Comparison of ENCODE assay signal across 8 mouse cellular contexts in genomic region chr8:108886599-108887255, GRCm38 (mm10).
DNase-seq lines count a peak whose midpoint lies in the region.

No protein-coding gene starts in this region.

- H3K27me3 ChIP-seq in embryonic facial prominence, embryonic 10.5 days (replicated peaks; ENCODE audit: low read depth, poor library complexity, severe bottlenecking) = peaks cover 8% of the 10 kb centered on the region; the same call in 1 of the 2 replicates
- H3K27me3 ChIP-seq in midbrain, embryonic 10.5 days (ENCODE audit: low read depth, poor library complexity, severe bottlenecking) = peaks cover 12% of the 10 kb centered on the region; the same call in 1 of the 2 replicates

- DNase-seq in adrenal gland, postnatal 10 days = peak; percentile 89
- peak; percentile 77 for DNase-seq in embryonic facial prominence, embryonic 10.5 days (ENCODE audit: low spot score)
- peak; percentile 85 to 89 for DNase-seq in heart, adult 18-20 months
- peak; percentile 69 for DNase-seq in kidney, adult 11 months
- DNase-seq in left cerebral cortex, postnatal 4 days = peak; percentile 84
- peak; percentile 78 for DNase-seq in midbrain, embryonic 10.5 days (ENCODE audit: low spot score)
- peak; percentile 76 for DNase-seq in right cerebral cortex, postnatal 25 days
- peak; percentile 78 to 79 for DNase-seq in urinary bladder, postnatal 36 days (ENCODE audit: low spot score in 2 of 2)

- peaks cover 23% of the 10 kb centered on the region for H3K36me3 ChIP-seq in embryonic facial prominence, embryonic 10.5 days (replicated peaks)
- peaks cover 15% of the 10 kb centered on the region for H3K36me3 ChIP-seq in midbrain, embryonic 10.5 days

- H3K4me1 ChIP-seq in embryonic facial prominence, embryonic 10.5 days = peaks cover 66% of the 10 kb centered on the region
- H3K4me1 ChIP-seq in midbrain, embryonic 10.5 days = peaks cover 80% of the 10 kb centered on the region

- no peaks in the 10 kb centered on the region for H3K9me3 ChIP-seq in embryonic facial prominence, embryonic 10.5 days
- no peaks in the 10 kb centered on the region for H3K9me3 ChIP-seq in midbrain, embryonic 10.5 days (replicated peaks)

- H3K27ac ChIP-seq in embryonic facial prominence, embryonic 10.5 days (replicated peaks) = peak overlapping the region; percentile 62
- H3K27ac ChIP-seq in midbrain, embryonic 10.5 days (replicated peaks) = peak overlapping the region; percentile 65

- WGBS in embryonic facial prominence, embryonic 10.5 days = 28% methylated on average over 12 of the region's 12 CpGs
- 23% methylated on average over 12 of the region's 12 CpGs for WGBS in midbrain, embryonic 10.5 days

- no peak overlapping the region for H3K4me3 ChIP-seq in embryonic facial prominence, embryonic 10.5 days
- peak overlapping the region; percentile 12; the same call in 1 of the 2 replicates for H3K4me3 ChIP-seq in midbrain, embryonic 10.5 days

- intact Hi-C loops in left cerebral cortex, postnatal 4 days (cut with DNase I) = no loop called here
